Mouse (Mus musculus) liver, postnatal 0 days (tissue): ENCODE measurements around the gene Pdia2.

Experiments
- CTCF ChIP-seq: sonication (generic); IDR thresholded peaks from 2 replicates; pipeline ENCODE4 v1.5.1; 2016; ENCODE audit warnings: antibody characterized with exemption, low read depth
- EP300 ChIP-seq: IDR thresholded peaks from 2 replicates; pipeline ENCODE4 v1.6.1; 2016; ENCODE audit warnings: antibody characterized with exemption, low read depth, mild to moderate bottlenecking

DNA sequence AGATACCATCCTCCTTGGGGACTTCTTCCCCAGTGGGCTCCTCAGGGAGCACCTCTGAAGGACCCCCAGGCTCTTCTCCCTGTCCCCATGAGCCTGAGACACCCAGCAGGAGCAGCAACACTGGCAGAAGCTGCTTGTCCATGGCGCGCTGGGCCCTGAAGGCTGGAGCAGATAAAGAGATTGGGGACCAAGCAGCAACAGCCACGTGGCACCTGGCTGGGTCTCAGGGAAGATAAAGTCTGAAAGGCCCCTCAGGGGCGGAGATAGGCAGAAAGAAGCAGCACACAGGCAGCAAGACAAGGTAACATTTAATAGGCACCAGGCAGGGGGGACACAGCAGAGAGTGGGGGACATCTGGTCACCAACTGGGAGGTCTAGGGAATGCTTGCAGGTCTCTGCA is at the start of gene Pdia2:
- TF ChIP-seq CTCF, result no peak
- TF ChIP-seq EP300, result peak; percentile 76
